Mouse (Mus musculus): ENCODE data around the gene Glp2r. TPM values are rescaled to one million over a fixed set of nuclear protein-coding genes. Genes with fewer than 3 reads are reported as not detected.

The Glp2r gene
- total RNA-seq, 1 experiment from 2014 or later = not detected

- ATAC-seq (replicated peaks in 1 of 2; ENCODE audit: insufficient read depth in 1 of 2, low FRiP score in 2 of 2, low TSS enrichment in 1 of 2, low read depth in 1 of 2, poor library complexity in 2 of 2, severe bottlenecking in 2 of 2) = no peak
Observed at GRCm38 (mm10) chr11:67622340-67622739, 148.6 kb downstream of the Glp2r start.

DNA sequence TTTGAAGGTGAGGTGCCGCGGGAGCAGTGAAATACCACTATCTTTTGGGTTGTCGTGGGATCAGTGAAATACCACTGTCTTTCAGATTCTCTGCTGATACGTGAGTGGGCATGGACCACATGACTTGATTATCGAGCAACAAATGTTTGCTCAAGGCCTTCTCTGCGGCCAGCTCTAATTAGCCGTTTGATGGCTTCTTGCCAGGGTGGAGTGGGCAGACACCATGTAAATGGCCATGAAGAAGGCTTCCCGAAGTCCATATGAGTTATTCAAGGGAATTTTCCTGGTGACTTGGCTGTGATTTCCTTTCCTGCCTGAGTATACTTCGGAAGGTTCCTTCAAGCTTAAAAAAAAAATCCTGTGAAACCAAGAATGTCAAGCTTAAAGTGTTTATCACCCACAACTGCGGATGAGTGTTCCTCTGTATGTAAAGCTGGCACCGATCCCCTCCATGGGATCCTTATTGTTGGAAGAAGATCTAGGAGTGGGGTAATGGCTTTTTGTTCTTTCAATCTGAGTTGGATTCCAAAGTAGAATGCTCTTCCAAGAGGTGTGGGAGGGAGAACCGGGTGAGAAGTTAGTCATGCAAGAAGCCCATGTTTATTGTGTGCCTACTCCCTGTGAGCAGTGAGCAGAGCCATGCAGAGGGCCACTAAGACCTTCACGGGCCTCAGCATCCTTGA, 154.3 kb downstream of the Glp2r start:
- no peak for ATAC-seq (replicated peaks in 1 of 2; ENCODE audit: insufficient read depth in 1 of 2, low FRiP score in 2 of 2, low TSS enrichment in 1 of 2, low read depth in 1 of 2, poor library complexity in 2 of 2, severe bottlenecking in 2 of 2)

GRCm38 (mm10) chr11:67612158-67612839, 158.7 kb downstream of the Glp2r start:
- no peak for ATAC-seq (replicated peaks in 1 of 2; ENCODE audit: insufficient read depth in 1 of 2, low FRiP score in 2 of 2, low TSS enrichment in 1 of 2, low read depth in 1 of 2, poor library complexity in 2 of 2, severe bottlenecking in 2 of 2)

Other genes with a start within 250 kb of the Glp2r start
- gene Rcvrn, start 75.8 kb downstream of the Glp2r start, total RNA-seq (2017) = not detected in 2 replicates
- gene Gsg1l2, start 3.5 kb upstream of the Glp2r start, total RNA-seq (2017) = not detected in 2 replicates
- not detected in 2 replicates for gene Dhrs7c, start 27.0 kb upstream of the Glp2r start, total RNA-seq (2017)
- gene Usp43, start 151.0 kb upstream of the Glp2r start, total RNA-seq (2017) = not detected in 2 replicates
- gene Cfap52, start 194.5 kb upstream of the Glp2r start, total RNA-seq (2017) = not detected in 2 replicates
- 12.3 and 29.1 TPM in 2 replicates for gene Stx8, start 195.0 kb upstream of the Glp2r start, total RNA-seq (2017)